27 mouse cellular contexts compared by ENCODE assay signal in genomic region chr5:139309946-139310345, GRCm38 (mm10). TPM values are rescaled to one million over a fixed set of nuclear protein-coding genes. Genes with fewer than 3 reads are reported as not detected.
A peak's percentile ranks its signal among the peaks of the same experiment; 100 is the strongest.
DNase-seq lines count a peak whose midpoint lies in the region; ATAC-seq lines count a peak whose summit lies in the region.
"Had no signal": no experiment of that assay in that cellular context is flagged by ENCODE, and none has a peak within 500 bp of the region (broad histone marks: within the 10 kb centered on the region; RNA-seq: fewer than 3 reads in every experiment).

No protein-coding gene starts in this region.

- no peaks in the 10 kb centered on the region for H3K27me3 ChIP-seq in forebrain, embryonic 15.5 days
- H3K27me3 ChIP-seq: forebrain, embryonic 13.5 days; midbrain, embryonic 12.5 days; neural tube, embryonic 13.5 days had no signal

- H3K4me3 ChIP-seq in forebrain, embryonic 15.5 days: no peak overlapping the region
- H3K4me3 ChIP-seq: forebrain, embryonic 13.5 days; heart, embryonic 12.5 days; hindbrain, embryonic 10.5 days; layer of hippocampus, adult 2 months; midbrain, embryonic 12.5 days; neural tube, embryonic 13.5 days had no signal

- WGBS in forebrain, embryonic 15.5 days: 90% methylated on average over 3 of the region's 3 CpGs

- H3K4me1 ChIP-seq in forebrain, embryonic 15.5 days: no peaks in the 10 kb centered on the region
- H3K4me1 ChIP-seq: forebrain, embryonic 13.5 days; heart, embryonic 12.5 days; hindbrain, embryonic 10.5 days; midbrain, embryonic 12.5 days; neural tube, embryonic 13.5 days had no signal

- ATAC-seq in CD4-positive, CD25-positive, alpha-beta regulatory T cell, adult 4 months: peak; percentile 85
- ATAC-seq in forebrain, embryonic 15.5 days (replicated peaks): no peak
- ATAC-seq: forebrain, embryonic 13.5 days had no signal

- no peaks in the 10 kb centered on the region for H3K36me3 ChIP-seq in forebrain, embryonic 15.5 days
- H3K36me3 ChIP-seq: heart, embryonic 12.5 days; hindbrain, embryonic 10.5 days; midbrain, embryonic 12.5 days; neural tube, embryonic 13.5 days had no signal

- H3K9me3 ChIP-seq in forebrain, embryonic 15.5 days: no peaks in the 10 kb centered on the region; the same call in 1 of the 2 replicates
- H3K9me3 ChIP-seq: forebrain, embryonic 13.5 days; heart, embryonic 12.5 days; hindbrain, embryonic 10.5 days; midbrain, embryonic 12.5 days; neural tube, embryonic 13.5 days had no signal

- no peak overlapping the region for H3K4me2 ChIP-seq in forebrain, embryonic 15.5 days (replicated peaks)
- H3K4me2 ChIP-seq: forebrain, embryonic 13.5 days; heart, embryonic 12.5 days; midbrain, embryonic 12.5 days; neural tube, embryonic 13.5 days had no signal

- no peak overlapping the region for H3K27ac ChIP-seq in forebrain, embryonic 15.5 days (replicated peaks)
- H3K27ac ChIP-seq: forebrain, embryonic 13.5 days; hindbrain, embryonic 10.5 days; layer of hippocampus, adult 2 months; macrophage; midbrain, embryonic 12.5 days; neural tube, embryonic 13.5 days had no signal

- no peak overlapping the region for H3K9ac ChIP-seq in forebrain, embryonic 15.5 days (replicated peaks)
- H3K9ac ChIP-seq: forebrain, embryonic 13.5 days; heart, embryonic 12.5 days; midbrain, embryonic 12.5 days; neural tube, embryonic 13.5 days had no signal

- peak; percentile 80 for DNase-seq in 416B (ENCODE audit: low read depth)
- peak; percentile 77 for DNase-seq in induced T-regulatory cell, adult 2 months (ENCODE audit: low read depth)
- DNase-seq in natural killer cell, adult 2 months (ENCODE audit: low spot score in 2 of 2): peak; percentile 43 to 47
- DNase-seq in urinary bladder, adult 2 months (ENCODE audit: low spot score): no peak
- no peak for DNase-seq in lung, postnatal 36 days
- no peak for DNase-seq in frontal cortex, postnatal 10 days (ENCODE audit: low spot score in 2 of 2)
- DNase-seq: cerebellum, adult 18-20 months; cerebellum, postnatal 25 days; gastrocnemius, postnatal 10 days; heart, adult 11 months; heart, postnatal 10 days; kidney, adult 9 months; kidney, postnatal 14 days; right cerebral cortex, adult 18-20 months; right cerebral cortex, postnatal 4 days; thymus, postnatal 14 days had no signal

RNA-seq across cellular contexts. Expression of gene Adap1, which starts 15.5 kb away (rescaled TPM):
- polyA plus RNA-seq in CD4-positive, CD25-positive, alpha-beta regulatory T cell, adult 4 months (2017; shearing (Covaris generic)): 1 to 10 TPM; 4.8 to 6.0 TPM
- 45.4 and 46.6 TPM in 2 replicates for polyA plus RNA-seq in urinary bladder, adult 2 months (2012; rRNA removed)
- polyA plus RNA-seq in forebrain, embryonic 15.5 days (2015; fragmentation: Nextera tagmentation; extraction: Ambion mirVana): 37.0 and 38.7 TPM in 2 replicates

RNA-seq across cellular contexts. Expression of gene Cox19, which starts 41.3 kb away (rescaled TPM):
- polyA plus RNA-seq in CD4-positive, CD25-positive, alpha-beta regulatory T cell, adult 4 months (2017; shearing (Covaris generic)): 10 to 100 TPM; 49.9 to 52.2 TPM
- polyA plus RNA-seq in urinary bladder, adult 2 months (2012; rRNA removed): 45.3 and 52.4 TPM in 2 replicates
- 104 and 113 TPM in 2 replicates for polyA plus RNA-seq in forebrain, embryonic 15.5 days (2015; fragmentation: Nextera tagmentation; extraction: Ambion mirVana)

RNA-seq across cellular contexts. Expression of gene Cyp2w1, which starts 42.5 kb away (rescaled TPM):
- polyA plus RNA-seq in CD4-positive, CD25-positive, alpha-beta regulatory T cell, adult 4 months (2017; shearing (Covaris generic)): not detected
- polyA plus RNA-seq in urinary bladder, adult 2 months (2012; rRNA removed): not detected in 2 replicates
- polyA plus RNA-seq in forebrain, embryonic 15.5 days (2015; fragmentation: Nextera tagmentation; extraction: Ambion mirVana): not detected in 2 replicates
- polyA plus RNA-seq: forebrain, embryonic 13.5 days; heart, embryonic 12.5 days; hindbrain, embryonic 10.5 days; limb, embryonic 11.5 days; liver, adult 2 months; macrophage; neural tube, embryonic 13.5 days had no signal

RNA-seq across cellular contexts. Expression of gene Get4, which starts 57.8 kb away (rescaled TPM):
- 10 to 100 TPM; 12.5 to 12.6 TPM for polyA plus RNA-seq in CD4-positive, CD25-positive, alpha-beta regulatory T cell, adult 4 months (2017; shearing (Covaris generic))
- polyA plus RNA-seq in urinary bladder, adult 2 months (2012; rRNA removed): 90.8 and 107 TPM in 2 replicates
- polyA plus RNA-seq in forebrain, embryonic 15.5 days (2015; fragmentation: Nextera tagmentation; extraction: Ambion mirVana): 127 and 133 TPM in 2 replicates

Comparison
In these comparisons a context has a peak if more than half of its experiments do, and no peak if none do; other contexts are left out.
1. DNase-seq: peak in 416B (single experiment), induced T-regulatory cell, adult 2 months (single experiment) and natural killer cell, adult 2 months (2 of 2); none in urinary bladder, adult 2 months (single experiment), lung, postnatal 36 days (single experiment) and frontal cortex, postnatal 10 days (0 of 2).